Mouse (Mus musculus): ENCODE data around the gene Arv1.

DNA sequence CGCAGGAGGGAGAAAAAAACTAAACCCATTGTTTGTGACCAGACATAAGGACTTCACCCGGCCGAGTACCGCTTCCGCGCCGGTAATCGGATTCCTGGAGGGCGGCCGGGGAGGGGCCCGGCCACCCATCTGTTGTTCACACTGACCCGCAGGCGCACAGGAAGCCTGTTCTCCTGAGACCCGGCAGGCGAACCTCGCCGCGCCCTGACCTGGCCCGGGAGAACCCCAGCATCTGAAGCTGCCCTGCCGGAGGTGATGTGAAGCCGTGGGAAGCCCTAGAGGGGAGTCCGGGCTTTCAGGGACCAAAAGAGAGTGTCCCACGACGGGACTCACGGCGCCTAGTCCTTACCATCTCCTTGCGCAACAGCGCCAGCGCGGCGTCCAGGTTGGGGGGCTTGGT, 29.3 kb downstream of the Arv1 start:
- no peak for TF ChIP-seq CTCF (IDR thresholded peaks at IDR 0.05; ENCODE audit: insufficient read depth, low read depth, low read length)
- no peak for TF ChIP-seq POLR2A (IDR thresholded peaks at IDR 0.05; ENCODE audit: insufficient read depth, low read depth, low read length)
